Mouse (Mus musculus) E14TG2a.4 (cell line): Measurements from ENCODE around the gene Timm29.

Experiments
- CTCF ChIP-seq: conservative IDR thresholded peaks from 2 replicates; pipeline ENCODE4 v1.5.1; 2014; ENCODE audit warnings: low read length
- NANOG ChIP-seq: IDR thresholded peaks from 2 replicates; pipeline ENCODE4 v1.6.1; 2014; ENCODE audit warnings: borderline replicate concordance, low read length, mixed read lengths
- POU5F1 ChIP-seq: IDR thresholded peaks from 2 replicates; pipeline ENCODE4 v1.6.1; 2014; ENCODE audit warnings: low read length, borderline replicate concordance

DNA sequence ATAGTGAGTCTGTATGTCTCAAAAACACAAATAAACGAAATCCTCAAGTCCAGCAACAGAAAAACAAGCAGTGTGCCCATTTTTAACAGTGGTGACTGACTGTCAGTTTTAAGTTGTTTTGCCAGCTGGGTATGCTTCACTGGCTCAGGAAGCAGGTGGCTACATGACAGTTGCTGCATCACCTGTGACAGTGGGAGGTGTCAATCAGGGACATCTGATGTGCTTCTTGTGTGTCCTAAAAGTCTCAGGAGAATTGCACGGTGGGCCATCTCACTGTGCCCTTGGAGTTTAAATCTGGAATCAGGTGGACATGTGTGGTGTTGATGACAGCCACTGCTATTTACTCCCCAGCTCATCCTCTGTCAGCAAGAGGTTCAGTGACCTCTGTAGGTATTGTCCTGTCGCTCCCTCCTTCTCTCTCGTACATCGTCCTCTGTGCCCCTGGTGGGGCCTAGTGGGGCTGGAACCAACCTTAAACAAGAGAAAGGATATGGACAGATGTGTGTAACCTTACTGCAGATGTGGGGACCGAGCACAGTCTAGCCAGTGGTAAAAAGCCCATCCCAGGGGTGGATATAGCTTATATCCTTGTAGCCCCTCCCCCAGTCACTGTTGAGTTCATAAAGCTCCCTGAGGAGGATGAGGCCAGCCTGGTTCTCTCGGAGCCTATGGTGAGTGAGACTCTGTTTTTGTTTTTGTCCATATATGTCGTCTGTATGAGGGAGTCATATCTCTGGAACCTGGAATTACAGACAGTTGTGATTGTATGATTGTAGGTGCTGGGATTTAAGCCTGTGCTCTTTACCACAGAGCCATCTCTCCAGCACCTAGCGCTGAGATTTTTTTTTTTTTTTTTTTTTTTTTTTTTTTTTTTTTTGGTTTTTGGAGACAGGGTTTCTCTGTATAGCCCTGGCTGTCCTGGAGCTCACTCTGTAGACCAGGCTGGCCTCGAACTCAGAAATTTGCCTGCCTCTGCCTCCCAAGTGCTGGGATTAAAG lies 33.1 kb downstream of the Timm29 start:
- TF ChIP-seq CTCF (no peak), NANOG (no peak), POU5F1 (no peak)
